13 mouse cellular contexts compared by ENCODE assay signal in the genomic region with DNA sequence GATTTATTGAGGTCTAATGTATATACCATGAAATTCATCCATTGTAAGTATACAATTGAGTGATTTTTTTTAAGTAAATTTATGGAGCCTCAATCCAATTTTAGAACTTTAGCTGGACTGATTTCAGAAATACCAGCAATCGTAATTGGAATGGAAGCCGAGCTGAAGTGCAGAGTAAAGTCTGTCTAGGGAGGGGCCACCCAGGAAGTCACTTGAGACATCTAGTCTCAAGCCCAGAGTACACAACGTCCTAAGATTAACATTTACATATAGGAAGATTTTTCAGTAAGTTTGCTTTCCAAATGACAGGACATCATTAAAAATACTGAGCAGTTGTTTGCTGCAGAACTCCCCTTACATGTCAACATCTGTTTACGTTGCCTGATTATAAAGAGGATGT.
DNase-seq lines count a peak whose midpoint lies in the region; ATAC-seq lines count a peak whose summit lies in the region.
"Had no signal": no experiment of that assay in that cellular context is flagged by ENCODE, and none has a peak within 500 bp of the region (broad histone marks: within the 10 kb centered on the region; RNA-seq: fewer than 3 reads in every experiment).

No protein-coding gene starts in this region.

- 40% methylated on average over 4 of the region's 4 CpGs for WGBS in kidney, embryonic 16.5 days
- 33% methylated on average over 4 of the region's 4 CpGs for WGBS in embryonic facial prominence, embryonic 14.5 days
- 82% methylated on average over 4 of the region's 4 CpGs for WGBS in midbrain, embryonic 15.5 days

- peak overlapping the region; percentile 80 for H3K27ac ChIP-seq in kidney, embryonic 16.5 days (ENCODE audit: low read length)
- H3K27ac ChIP-seq in embryonic facial prominence, embryonic 14.5 days (replicated peaks; ENCODE audit: low read depth, low read length), result peak overlapping the region; percentile 64; the same call in 1 of the 2 replicates
- no peak overlapping the region for H3K27ac ChIP-seq in midbrain, embryonic 15.5 days

- no peak overlapping the region for H3K4me2 ChIP-seq in kidney, embryonic 16.5 days (replicated peaks; ENCODE audit: low read depth, low read length)
- no peak overlapping the region for H3K4me2 ChIP-seq in embryonic facial prominence, embryonic 14.5 days (ENCODE audit: low read depth, low read length)
- H3K4me2 ChIP-seq in midbrain, embryonic 15.5 days, result no peak overlapping the region

- no peaks in the 10 kb centered on the region for H3K36me3 ChIP-seq in kidney, embryonic 16.5 days (ENCODE audit: insufficient read depth, low read length)
- no peaks in the 10 kb centered on the region for H3K36me3 ChIP-seq in embryonic facial prominence, embryonic 14.5 days (ENCODE audit: control insufficient read depth, insufficient read depth, low read length)
- no peaks in the 10 kb centered on the region for H3K36me3 ChIP-seq in midbrain, embryonic 15.5 days (replicated peaks)

- no peak for ATAC-seq in kidney, embryonic 16.5 days (ENCODE audit: low FRiP score, low TSS enrichment)
- peak; percentile 53 for ATAC-seq in activated CD4-positive, CD25-positive, alpha-beta regulatory T cell, adult 4 months
- ATAC-seq in embryonic facial prominence, embryonic 14.5 days (ENCODE audit: low read depth), result no peak
- ATAC-seq in megakaryocyte progenitor cell, adult 5-6 weeks (replicated peaks; ENCODE audit: poor library complexity), result no peak
- ATAC-seq in midbrain, embryonic 15.5 days (replicated peaks), result no peak
- ATAC-seq: forebrain, embryonic 16.5 days had no signal

- no peaks in the 10 kb centered on the region for H3K9me3 ChIP-seq in kidney, embryonic 16.5 days (ENCODE audit: low read length)
- no peaks in the 10 kb centered on the region for H3K9me3 ChIP-seq in embryonic facial prominence, embryonic 14.5 days (ENCODE audit: control insufficient read depth, low read length)
- H3K9me3 ChIP-seq in midbrain, embryonic 15.5 days, result no peaks in the 10 kb centered on the region

- H3K4me3 ChIP-seq in kidney, embryonic 16.5 days (ENCODE audit: low read length), result no peak overlapping the region
- H3K4me3 ChIP-seq in embryonic facial prominence, embryonic 14.5 days (ENCODE audit: low read depth, low read length), result no peak overlapping the region
- no peak overlapping the region for H3K4me3 ChIP-seq in midbrain, embryonic 15.5 days
- H3K4me3 ChIP-seq: myocyte had no signal

- H3K27me3 ChIP-seq in kidney, embryonic 16.5 days (ENCODE audit: insufficient read depth, low read length), result no peaks in the 10 kb centered on the region
- no peaks in the 10 kb centered on the region for H3K27me3 ChIP-seq in embryonic facial prominence, embryonic 14.5 days (replicated peaks; ENCODE audit: control insufficient read depth, insufficient read depth, low read length)
- H3K27me3 ChIP-seq in midbrain, embryonic 15.5 days (replicated peaks), result no peaks in the 10 kb centered on the region

- H3K9ac ChIP-seq in kidney, embryonic 16.5 days (replicated peaks; ENCODE audit: low read length), result no peak overlapping the region
- H3K9ac ChIP-seq in embryonic facial prominence, embryonic 14.5 days (ENCODE audit: low read depth, low read length), result no peak overlapping the region
- no peak overlapping the region for H3K9ac ChIP-seq in midbrain, embryonic 15.5 days

- peaks cover 50% of the 10 kb centered on the region for H3K4me1 ChIP-seq in kidney, embryonic 16.5 days (ENCODE audit: insufficient read depth, low read length)
- H3K4me1 ChIP-seq in embryonic facial prominence, embryonic 14.5 days (ENCODE audit: control insufficient read depth, insufficient read depth, low read length), result peaks cover 68% of the 10 kb centered on the region
- H3K4me1 ChIP-seq in midbrain, embryonic 15.5 days, result no peaks in the 10 kb centered on the region

- DNase-seq in kidney, postnatal 4 days, result no peak
- DNase-seq in embryonic facial prominence, embryonic 14.5 days (ENCODE audit: low spot score), result peak; percentile 61
- peak; percentile 50 for DNase-seq in naive thymus-derived CD4-positive, alpha-beta T cell, adult 2 months (ENCODE audit: low read depth)
- DNase-seq: adrenal gland, postnatal 10 days; cerebellum, postnatal 14 days; kidney, adult 8-10 months; layer of hippocampus, postnatal 36 days had no signal

Comparison
In these comparisons a context has a peak if more than half of its experiments do, and no peak if none do; other contexts are left out.
1. DNase-seq: peak in embryonic facial prominence, embryonic 14.5 days (single experiment) and naive thymus-derived CD4-positive, alpha-beta T cell, adult 2 months (single experiment); none in kidney, postnatal 4 days (0 of 2).